Mouse (Mus musculus): ENCODE results near the gene Aff1.

The Aff1 gene

DNA sequence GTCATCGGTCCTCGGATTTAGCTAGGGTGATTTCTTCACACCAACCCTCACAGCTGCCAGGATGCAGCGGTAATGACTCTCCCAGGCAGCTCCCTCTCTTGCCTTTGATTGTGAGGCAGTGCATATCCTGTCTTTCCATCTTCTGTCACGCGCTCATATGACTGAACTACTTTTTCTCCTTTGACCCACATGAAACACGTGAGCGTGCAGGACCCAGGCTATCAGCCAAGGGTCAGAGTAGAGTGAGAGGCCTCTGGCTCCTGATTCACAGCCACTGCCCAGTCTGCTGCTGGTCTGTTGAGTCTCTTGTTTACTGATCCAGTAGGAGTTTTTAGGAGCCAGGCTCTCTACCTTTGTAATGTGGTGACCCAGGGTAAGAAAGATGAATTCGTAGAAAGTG is 156.4 kb downstream of the Aff1 start:
- no peak for DNase-seq

DNA sequence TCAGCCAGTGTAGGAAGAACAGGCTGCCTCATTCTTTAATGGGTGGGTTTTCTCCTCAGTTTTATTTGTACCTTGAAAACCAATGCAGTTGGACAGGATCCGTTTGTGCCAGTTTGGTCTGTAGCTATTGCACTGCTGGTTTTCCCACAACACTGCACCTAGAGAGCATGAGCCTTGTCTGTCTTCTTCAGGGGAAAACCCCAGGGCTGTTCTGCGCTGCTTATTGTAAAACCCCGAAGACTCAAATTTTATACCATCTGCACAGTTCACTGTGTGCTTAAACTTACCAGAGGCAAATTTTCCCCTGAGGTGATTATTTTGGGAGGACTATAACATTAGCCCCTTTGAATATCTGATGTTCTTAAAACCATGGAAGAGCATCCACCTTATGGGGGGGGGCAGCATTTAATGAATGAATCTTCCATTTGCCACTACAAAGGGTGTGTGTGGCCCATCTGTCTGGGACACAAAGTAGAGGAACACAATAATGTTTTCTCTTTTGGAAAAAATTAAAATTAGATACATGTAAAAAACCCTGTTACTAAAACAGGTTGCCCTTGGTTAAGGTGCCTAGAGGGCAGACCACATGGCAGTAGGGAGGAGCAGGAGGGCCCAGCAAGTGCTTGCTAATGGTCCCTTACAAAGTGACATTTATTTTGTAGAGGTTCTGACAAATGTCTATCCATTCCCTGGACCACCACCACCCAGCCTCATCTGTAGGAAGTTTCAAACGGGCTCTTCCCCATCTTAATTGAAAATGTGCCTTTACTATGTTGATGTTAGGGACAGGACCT is 160.8 kb downstream of the Aff1 start:
- DNase-seq: no peak

- DNase-seq: peak; percentile 24
Observed at GRCm38 (mm10) chr5:103854041-103854806, 162.1 kb downstream of the Aff1 start.

GRCm38 (mm10) chr5:103854807-103855194 is 162.6 kb downstream of the Aff1 start:
- no peak for DNase-seq

- DNase-seq: no peak
Observed at GRCm38 (mm10) chr5:103855483-103856211, 163.5 kb downstream of the Aff1 start.

DNA sequence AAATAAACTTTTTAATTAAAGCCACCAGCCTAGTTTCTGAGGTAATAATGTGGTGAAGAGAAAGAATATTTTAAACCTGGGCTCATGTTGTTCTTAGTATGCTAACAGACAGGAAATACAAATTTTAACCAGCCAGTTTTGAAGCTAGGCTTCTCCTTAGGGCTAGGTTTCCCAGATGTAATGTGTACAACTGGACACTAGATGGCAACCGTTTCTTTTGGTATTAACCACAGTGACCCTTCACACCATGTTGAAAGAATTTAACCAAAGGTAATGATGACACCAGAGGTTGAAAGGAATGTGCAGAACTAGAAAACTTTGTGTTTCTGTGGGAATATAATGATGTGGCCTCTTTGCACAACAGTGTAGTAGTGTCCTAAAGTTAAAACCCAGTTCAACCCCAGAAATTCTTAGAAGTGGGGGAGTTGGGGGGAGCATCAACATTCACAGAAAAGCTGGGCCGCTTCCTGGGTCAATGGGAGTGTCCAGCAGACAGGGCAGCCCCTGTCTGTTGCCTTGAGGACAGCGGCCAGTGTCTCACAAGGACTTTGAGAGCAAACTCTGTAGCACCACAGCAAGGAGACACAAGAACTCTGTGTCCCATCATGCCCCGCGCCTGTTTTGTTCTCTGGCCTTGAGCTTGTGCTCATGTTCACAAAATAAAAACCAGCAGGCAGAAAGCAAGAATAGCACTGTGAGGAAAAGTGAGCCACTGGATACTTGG is 164.3 kb downstream of the Aff1 start:
- DNase-seq: no peak

DNA sequence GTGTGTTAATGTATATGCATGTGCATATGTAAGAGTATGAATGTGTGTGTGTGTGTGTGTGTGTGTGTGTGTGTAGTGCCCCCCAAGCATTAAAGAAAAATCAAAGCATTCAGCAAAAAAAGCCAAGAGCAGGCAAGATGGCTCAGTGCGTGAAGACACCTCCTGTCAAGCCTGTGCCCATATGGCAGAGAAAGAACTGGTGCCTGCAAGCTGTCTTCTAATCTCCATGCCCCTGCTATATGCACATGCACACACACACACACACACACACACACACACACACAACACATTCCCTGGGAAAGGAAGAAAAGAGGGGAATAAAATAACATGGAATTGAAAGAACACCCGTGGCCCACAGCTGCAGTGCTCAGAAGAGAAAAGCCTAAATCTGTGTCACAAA is 165.0 kb downstream of the Aff1 start:
- no peak for DNase-seq

- DNase-seq: no peak
Observed at GRCm38 (mm10) chr5:103860622-103861021, 168.4 kb downstream of the Aff1 start.

- no peak for DNase-seq
Observed at GRCm38 (mm10) chr5:103863759-103864158, 171.6 kb downstream of the Aff1 start.

- DNase-seq: no peak
Observed at GRCm38 (mm10) chr5:103889766-103890165, 197.6 kb downstream of the Aff1 start.

- DNase-seq: no peak
Observed at GRCm38 (mm10) chr5:103898310-103898709, 206.1 kb downstream of the Aff1 start.

Data from cerebellum, adult 11 months (tissue).